Mouse (Mus musculus): ENCODE data around the gene Pno1. TPM values are rescaled to one million over a fixed set of nuclear protein-coding genes. Genes with fewer than 3 reads are reported as not detected.
"Not testable (repeated sequence)": the region's sequence is repeated elsewhere in the genome, so short reads cannot be mapped to it uniquely, and the experiment has no call there.

Gene Pno1
- 10 to 100 TPM; 24.0 to 26.1 TPM for total RNA-seq (2021)

GRCm38 (mm10) chr11:17211258-17212140 lies at the start of gene Pno1:
Pno1 (minus strand) TSS chr11:17211568.
- intact Hi-C loops (cut with DNase I): loop anchor here (1.0 to 5.0 kb wide), 2 partner anchors 52 to 129 kb away; partner anchors contain the start of gene Ppp3r1
- peak; percentile 95 for DNase-seq (ENCODE audit: low spot score in 2 of 2)

- DNase-seq (ENCODE audit: low spot score in 2 of 2): no peak
- intact Hi-C loops (cut with DNase I): loop anchor here (5.0 kb wide), 1 partner anchor 101 kb away; the partner anchor contains the start of gene Ppp3r1
These were observed 46.5 kb upstream of the Pno1 start for GRCm38 (mm10) chr11:17257861-17258260.

GRCm38 (mm10) chr11:17257443-17257842 lies 46.1 kb upstream of the Pno1 start, which contains the start of gene C1d:
C1d (plus strand) TSS chr11:17257579.
- peak; percentile 95 to 96 for DNase-seq (ENCODE audit: low spot score in 2 of 2)
- intact Hi-C loops (cut with DNase I): loop anchor here (5.0 kb wide), 1 partner anchor 100 kb away; the partner anchor contains the start of gene Ppp3r1

GRCm38 (mm10) chr11:17256813-17257365 lies 45.5 kb upstream of the Pno1 start:
- DNase-seq (ENCODE audit: low spot score in 2 of 2): no peak
- intact Hi-C loops (cut with DNase I): loop anchor here (5.0 kb wide), 1 partner anchor 100 kb away; the partner anchor contains the start of gene Ppp3r1

GRCm38 (mm10) chr11:17248715-17249114 lies 37.3 kb upstream of the Pno1 start:
- intact Hi-C loops (cut with DNase I): no loop called here
- DNase-seq (ENCODE audit: low spot score in 2 of 2): no peak

GRCm38 (mm10) chr11:17238598-17238997 lies 27.2 kb upstream of the Pno1 start:
- intact Hi-C loops (cut with DNase I); DNase-seq (ENCODE audit: low spot score in 2 of 2): not testable (repeated sequence)

- no peak for DNase-seq (ENCODE audit: low spot score in 2 of 2)
- intact Hi-C loops (cut with DNase I): no loop called here
These were observed 25.2 kb upstream of the Pno1 start for GRCm38 (mm10) chr11:17236449-17237037.

- intact Hi-C loops (cut with DNase I): no loop called here
- DNase-seq (ENCODE audit: low spot score in 2 of 2): no peak
These were observed 21.4 kb upstream of the Pno1 start for GRCm38 (mm10) chr11:17232792-17233191.

GRCm38 (mm10) chr11:17221126-17221525 lies 9.8 kb upstream of the Pno1 start:
- intact Hi-C loops (cut with DNase I): no loop called here
- no peak for DNase-seq (ENCODE audit: low spot score in 2 of 2)

- no peak for DNase-seq (ENCODE audit: low spot score in 2 of 2)
These were observed 4.1 kb upstream of the Pno1 start for GRCm38 (mm10) chr11:17215475-17215874.

GRCm38 (mm10) chr11:17212903-17213509 lies 1.6 kb upstream of the Pno1 start:
- intact Hi-C loops (cut with DNase I): loop anchor here (5.0 kb wide), 1 partner anchor 131 kb away; no protein-coding TSS in a partner anchor
- no peak for DNase-seq (ENCODE audit: low spot score in 2 of 2)

More at GRCm38 (mm10) chr11:17215475-17215874, 4.1 kb upstream of the Pno1 start:
- intact Hi-C loops (cut with DNase I): no loop called here

- intact Hi-C loops (cut with DNase I): loop anchor here (5.0 kb wide), 1 partner anchor 130 kb away; no protein-coding TSS in a partner anchor
- no peak for DNase-seq (ENCODE audit: low spot score in 2 of 2)
These were observed 750 bp upstream of the Pno1 start for GRCm38 (mm10) chr11:17212141-17212495.

- intact Hi-C loops (cut with DNase I): no loop called here
- DNase-seq (ENCODE audit: low spot score in 2 of 2): no peak
These were observed 8.9 kb downstream of the Pno1 start for GRCm38 (mm10) chr11:17202481-17202880.

- no peak for DNase-seq (ENCODE audit: low spot score in 2 of 2)
- intact Hi-C loops (cut with DNase I): no loop called here
These were observed 10.4 kb downstream of the Pno1 start for GRCm38 (mm10) chr11:17200936-17201335.

- no peak for DNase-seq (ENCODE audit: low spot score in 2 of 2)
- intact Hi-C loops (cut with DNase I): no loop called here
These were observed 11.4 kb downstream of the Pno1 start for GRCm38 (mm10) chr11:17199840-17200501.

GRCm38 (mm10) chr11:17199170-17199569 lies 12.2 kb downstream of the Pno1 start:
- intact Hi-C loops (cut with DNase I): no loop called here

GRCm38 (mm10) chr11:17192151-17192844 lies 19.1 kb downstream of the Pno1 start:
- intact Hi-C loops (cut with DNase I): loop anchor here (2.0 kb wide), 1 partner anchor 109 kb away; no protein-coding TSS in a partner anchor
- no peak for DNase-seq (ENCODE audit: low spot score in 2 of 2)

More at GRCm38 (mm10) chr11:17199170-17199569, 12.2 kb downstream of the Pno1 start:
- DNase-seq (ENCODE audit: low spot score in 2 of 2): no peak

GRCm38 (mm10) chr11:17188786-17189185 lies 22.6 kb downstream of the Pno1 start:
- intact Hi-C loops (cut with DNase I): no loop called here
- no peak for DNase-seq (ENCODE audit: low spot score in 2 of 2)

GRCm38 (mm10) chr11:17187649-17188048 lies 23.7 kb downstream of the Pno1 start:
- intact Hi-C loops (cut with DNase I): no loop called here
- no peak for DNase-seq (ENCODE audit: low spot score in 2 of 2)

All from left cerebral cortex, postnatal 36 days (tissue).